Mouse (Mus musculus) erythroblast, adult 5-6 weeks (primary cell): ENCODE data around the gene Plppr2. TPM values are rescaled to one million over a fixed set of nuclear protein-coding genes. Genes with fewer than 3 reads are reported as not detected.
A peak's percentile ranks its signal among the peaks of the same experiment; 100 is the strongest.

Source experiments
- ATAC-seq: replicated peaks from 2 replicates; pipeline ENCODE4 v1.8.0; 2016; ENCODE audit warnings: moderate number of reproducible peaks, mild to moderate bottlenecking, moderate TSS enrichment, inconsistent platforms; ENCODE audit not compliant: poor library complexity, low FRiP score, severe bottlenecking
- total RNA-seq, 2 experiments: library from RNA; stranded (forward) in 1 of 2; stranded (reverse) in 1 of 2; fragments of 150-400 nt in 1 of 2; fragments of 200-764, 138-1000 nt in 1 of 2; gene quantifications; 2 replicates each; pipeline versions ENCODE4 v1.2.3 to v1.2.4; 2015 to 2017; ENCODE audit warnings: low replicate concordance in 2 of 2

Gene Plppr2
- total RNA-seq (2015; ENCODE audit: low replicate concordance): 0.42 TPM in 1 of 2 replicates, not detected in the other
- total RNA-seq (2017; ENCODE audit: low replicate concordance): not detected in 2 replicates

DNA sequence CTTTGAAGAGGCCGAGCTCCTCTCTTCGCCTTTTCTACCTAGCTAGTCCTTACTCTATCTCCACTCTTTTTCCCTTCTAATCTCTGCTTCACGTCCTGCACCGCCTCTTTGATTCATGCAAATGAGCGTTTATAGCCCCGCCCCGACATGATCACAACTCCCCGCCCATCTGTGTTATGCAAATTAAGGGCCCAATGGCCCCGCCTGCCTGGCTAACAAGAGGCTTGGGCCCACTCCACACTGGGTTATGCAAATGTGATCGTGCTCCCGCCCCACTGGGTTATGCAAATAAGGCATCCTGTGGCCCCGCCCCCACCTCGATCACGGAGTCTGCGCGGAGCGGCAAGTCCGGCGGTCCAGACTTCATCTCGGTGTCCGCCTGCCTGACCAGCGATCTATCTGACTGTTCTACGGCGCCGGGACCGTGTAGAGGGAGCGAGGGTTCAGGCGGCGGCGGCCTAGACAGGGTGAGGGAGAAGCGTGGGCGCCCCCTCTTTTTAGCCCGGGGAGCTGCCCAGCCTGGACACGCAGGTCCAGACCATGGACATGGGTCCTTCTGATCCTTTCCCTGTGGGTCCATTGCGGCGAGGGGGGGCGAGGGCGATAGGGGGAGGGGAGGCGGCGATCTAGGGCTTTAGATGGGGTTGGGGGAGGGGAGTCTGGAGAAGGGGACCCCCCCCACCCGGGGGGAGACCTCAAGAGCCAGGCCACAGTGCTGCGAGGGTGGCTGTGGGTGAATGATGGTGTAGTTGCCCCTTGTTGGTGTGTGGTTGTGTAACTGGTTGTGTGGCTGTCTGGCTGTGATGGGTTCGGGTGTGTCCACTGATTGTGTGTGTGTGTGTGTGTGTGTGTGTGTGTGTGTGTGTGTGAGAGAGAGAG, at the start of gene Plppr2:
Plppr2 (plus strand) TSS at position 342 of the 879 bp plus-strand sequence.
- ATAC-seq: peak; percentile 59

DNA sequence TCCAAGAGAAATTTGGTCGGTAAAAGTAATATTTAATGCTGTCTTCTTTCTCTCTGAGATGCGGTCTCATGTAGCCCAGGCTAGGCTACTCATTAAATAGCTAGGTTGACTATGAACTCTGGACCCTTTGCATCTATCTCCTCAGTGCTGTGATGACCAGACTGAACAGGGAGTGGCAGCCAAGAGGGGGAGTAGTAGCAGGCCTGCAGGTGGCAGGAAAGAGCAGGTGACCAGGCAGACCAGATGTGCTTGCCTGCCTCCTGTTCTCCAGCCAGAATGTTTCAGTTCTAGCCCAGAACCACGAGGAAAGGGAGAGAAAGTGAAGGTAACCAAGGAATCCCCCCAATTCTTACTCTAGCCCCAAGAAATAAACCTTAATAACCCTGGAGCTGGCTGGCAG, 47.6 kb upstream of the Plppr2 start:
- ATAC-seq: no peak

DNA sequence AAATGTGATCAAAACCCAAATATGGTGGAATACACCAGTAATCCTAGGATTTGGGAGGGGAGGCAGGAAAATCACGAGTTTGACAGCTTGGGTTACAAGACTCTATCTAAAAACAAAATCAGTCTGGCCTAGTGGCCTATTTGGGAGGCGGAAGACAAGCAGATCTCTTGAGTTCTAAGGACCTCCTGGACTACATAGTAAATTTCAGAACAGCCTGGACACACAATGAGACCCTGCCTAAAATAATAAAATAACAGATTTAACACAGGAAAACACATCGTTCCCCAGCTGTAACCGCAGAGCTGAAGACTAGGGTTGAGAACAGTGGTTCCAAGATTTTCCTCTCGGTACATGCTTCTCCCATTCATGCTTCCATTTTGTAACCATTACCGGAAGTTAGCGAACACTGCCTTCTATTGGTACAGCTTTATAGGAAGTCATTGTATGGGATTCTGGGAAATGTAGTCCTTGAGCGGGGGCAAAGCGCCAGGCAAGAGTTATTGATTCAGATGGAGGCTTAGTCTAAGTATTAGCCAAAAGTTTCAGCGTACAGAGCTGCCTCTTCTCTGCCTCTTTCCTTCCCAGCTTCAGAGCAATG, 35.5 kb upstream of the Plppr2 start:
- no peak for ATAC-seq

DNA sequence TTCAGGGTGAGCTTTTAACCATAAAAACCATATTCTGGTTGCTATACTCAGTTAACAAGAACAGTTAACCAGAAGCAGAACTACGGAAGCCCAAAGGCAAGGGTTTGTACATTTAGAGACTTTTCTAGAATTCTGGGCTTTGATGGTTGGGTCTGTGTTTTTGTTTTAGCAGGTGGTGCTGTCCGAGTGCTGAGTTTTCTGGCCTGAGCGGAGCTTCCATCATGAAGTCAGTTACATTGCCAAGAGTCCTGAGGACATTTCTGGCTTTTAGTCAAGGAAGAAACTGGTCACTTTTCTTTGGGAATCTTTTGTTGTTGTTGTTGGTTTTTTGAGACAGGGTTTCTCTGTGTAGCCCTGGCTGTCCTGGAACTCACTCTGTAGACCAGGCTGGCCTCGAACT, 32.8 kb upstream of the Plppr2 start:
- no peak for ATAC-seq

DNA sequence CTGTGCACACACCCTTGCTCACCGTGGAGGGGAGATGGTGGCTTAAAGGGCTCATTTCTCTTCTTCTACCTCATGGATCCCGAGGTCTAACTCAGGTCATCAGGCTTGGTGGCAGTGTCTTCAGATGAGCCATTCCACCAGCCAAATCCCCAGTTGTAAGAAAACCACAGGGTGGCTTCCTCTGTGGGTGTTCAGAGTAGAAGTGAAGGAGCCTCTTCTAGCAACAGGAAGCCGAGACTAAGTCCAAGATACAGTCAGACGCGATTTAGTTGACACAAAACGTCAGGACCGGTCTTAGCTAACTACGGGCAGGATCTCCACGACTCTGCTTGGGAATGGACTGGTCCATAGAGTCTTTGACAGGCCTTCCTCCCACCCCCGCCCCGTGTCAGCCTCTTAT, 28.6 kb upstream of the Plppr2 start:
- no peak for ATAC-seq

- ATAC-seq: no peak
Observed at GRCm38 (mm10) chr9:21909474-21910223, 27.2 kb upstream of the Plppr2 start.

GRCm38 (mm10) chr9:21916851-21917492, 19.9 kb upstream of the Plppr2 start:
- no peak for ATAC-seq

GRCm38 (mm10) chr9:21917493-21918034, 19.3 kb upstream of the Plppr2 start:
- ATAC-seq: no peak

DNA sequence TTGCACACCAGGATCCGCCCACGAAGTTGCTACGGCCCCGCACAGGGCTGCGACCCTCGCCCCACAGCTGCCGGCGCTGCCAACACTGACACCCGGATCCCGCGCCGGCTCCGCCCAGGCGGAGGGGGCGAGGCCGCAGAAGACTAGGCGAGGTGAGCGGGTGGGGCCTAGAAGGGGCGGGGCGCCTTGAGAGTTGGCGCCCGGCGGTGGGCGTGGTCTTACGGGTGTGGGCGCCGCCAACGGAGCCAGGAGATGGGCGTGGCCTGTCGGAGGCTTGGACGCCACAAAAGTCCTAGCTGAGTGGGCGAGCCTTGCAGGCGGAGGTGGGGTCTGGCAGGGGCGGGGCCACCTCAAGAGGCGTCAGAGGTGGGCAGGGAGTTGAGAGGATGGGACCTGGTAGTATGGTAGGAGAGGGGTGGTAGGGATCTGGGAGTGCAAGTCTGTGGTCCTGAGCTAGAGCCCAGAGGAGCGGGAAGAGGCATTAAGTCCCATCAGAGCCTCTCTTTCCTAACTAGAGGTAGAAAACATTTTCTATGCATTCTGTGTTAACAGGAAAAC, 18.7 kb upstream of the Plppr2 start, which contains the start of gene Rab3d:
Rab3d (minus strand) TSS at position 158 of the 558 bp plus-strand sequence.
- ATAC-seq: peak; percentile 91

- ATAC-seq: no peak
Observed at GRCm38 (mm10) chr9:21918692-21919384, 18.0 kb upstream of the Plppr2 start.

DNA sequence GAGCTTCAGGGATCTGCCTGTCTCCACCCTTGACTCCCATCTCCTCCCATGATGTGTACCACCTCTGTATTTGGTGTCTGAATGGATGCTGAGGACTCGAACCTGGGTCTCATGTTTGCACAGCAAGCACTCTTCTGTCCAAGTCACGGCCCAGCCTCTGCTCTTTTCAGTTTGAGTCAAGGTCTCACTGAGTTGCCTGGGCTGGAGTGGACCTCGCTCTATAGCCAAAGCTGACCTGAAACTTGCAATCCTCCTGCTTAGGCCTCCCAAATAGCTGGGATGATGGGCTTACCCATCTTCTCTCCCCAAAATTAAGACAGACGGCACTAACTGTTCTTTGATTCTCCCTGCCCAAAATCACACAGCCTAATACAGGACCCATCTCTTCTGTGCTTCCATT, 13.8 kb upstream of the Plppr2 start:
- ATAC-seq: no peak

GRCm38 (mm10) chr9:21923490-21924098, 13.2 kb upstream of the Plppr2 start:
- ATAC-seq: no peak

DNA sequence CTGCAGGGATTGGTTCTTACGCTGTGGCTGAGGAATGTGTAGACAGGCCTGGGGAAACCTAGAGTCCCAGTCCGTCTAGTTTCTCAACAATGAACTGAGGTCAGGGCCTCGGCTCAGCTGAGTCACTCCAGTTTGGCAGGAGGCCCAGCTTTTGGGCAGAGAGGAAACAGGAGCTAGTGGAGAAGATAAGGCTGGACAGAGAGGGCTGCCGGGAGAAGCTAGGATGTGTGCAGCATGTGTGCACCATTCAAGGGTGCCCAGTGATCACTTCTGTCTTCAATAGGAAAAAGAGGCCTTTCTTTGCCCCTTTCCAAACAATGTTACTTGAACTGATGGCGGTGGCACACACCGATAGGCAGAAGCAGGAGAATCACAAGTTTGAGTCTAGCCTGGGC, 12.7 kb upstream of the Plppr2 start:
- ATAC-seq: peak; percentile 81

DNA sequence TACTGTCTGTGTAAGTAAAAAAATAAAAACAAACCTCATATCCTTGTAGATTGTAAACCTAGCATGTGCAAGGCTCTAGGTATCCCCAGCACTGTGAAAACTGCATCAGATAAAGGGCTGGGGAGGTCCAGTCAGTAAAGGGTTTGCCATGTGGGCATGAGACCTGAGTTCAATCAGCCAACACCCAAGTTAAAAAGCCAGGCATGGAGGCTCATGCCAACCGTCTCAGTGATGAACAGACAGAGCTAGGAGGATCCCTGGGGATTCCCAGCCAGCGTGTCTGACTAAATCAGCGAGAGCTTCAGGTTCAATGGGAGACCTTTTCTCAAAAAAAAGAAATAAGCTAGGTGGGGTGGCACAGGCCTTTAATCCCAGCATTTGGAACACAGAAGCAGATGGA, 11.8 kb upstream of the Plppr2 start:
- ATAC-seq: no peak

GRCm38 (mm10) chr9:21925506-21925905, 11.3 kb upstream of the Plppr2 start:
- ATAC-seq: no peak

- no peak for ATAC-seq
Observed at GRCm38 (mm10) chr9:21926155-21926554, 10.7 kb upstream of the Plppr2 start.

- ATAC-seq: no peak
Observed at GRCm38 (mm10) chr9:21926784-21927183, 10.0 kb upstream of the Plppr2 start.

GRCm38 (mm10) chr9:21927208-21927753, 9.6 kb upstream of the Plppr2 start, which contains the start of the genes Ccdc159 and Tmem205:
Gene Ccdc159, plus strand, starts transcription at chr9:21927471.
Gene Tmem205, minus strand, starts transcription at chr9:21927556.
- 0 out of 2 replicates have a peak, but pooled peaks have one; percentile 51 for ATAC-seq
